Mouse (Mus musculus): ENCODE measurements around the gene Bdkrb1. TPM values are rescaled to one million over a fixed set of nuclear protein-coding genes. Genes with fewer than 3 reads are reported as not detected.

Gene Bdkrb1
- 0.22 TPM in 1 of 2 replicates, not detected in the other for polyA plus RNA-seq (2015; fragmentation: Nextera tagmentation; extraction: Ambion mirVana)

- no peak within 1 kb of the TSS for H3K27ac ChIP-seq
- no peak for ATAC-seq (ENCODE audit: low FRiP score, low read depth)
- H3K27me3 ChIP-seq = no peaks in the 10 kb centered on the region
- H3K9me3 ChIP-seq = no peaks in the 10 kb centered on the region
- no peaks in the 10 kb centered on the region for H3K36me3 ChIP-seq
- no peak within 1 kb of the TSS for H3K4me2 ChIP-seq (replicated peaks)
- H3K9ac ChIP-seq = no peak within 1 kb of the TSS
- H3K4me3 ChIP-seq = no peak within 1 kb of the TSS
- peaks cover 18% of the 10 kb centered on the region for H3K4me1 ChIP-seq
- 89% methylated on average over 11 of the region's 11 CpGs for WGBS
These were observed at the start of gene Bdkrb1 for GRCm38 (mm10) chr12:105602581-105603210. Gene Bdkrb1, plus strand, starts transcription at chr12:105603085.

- no peak overlapping the region for H3K4me3 ChIP-seq
These were observed 48.6 kb upstream of the Bdkrb1 start for GRCm38 (mm10) chr12:105554151-105554772.

GRCm38 (mm10) chr12:105555172-105555571 lies 47.7 kb upstream of the Bdkrb1 start:
- peaks cover 3% of the 10 kb centered on the region; the same call in 1 of the 2 replicates for H3K27me3 ChIP-seq
- no peak overlapping the region for H3K9ac ChIP-seq
- WGBS = 52% methylated on average over 5 of the region's 5 CpGs
- no peaks in the 10 kb centered on the region for H3K36me3 ChIP-seq
- no peaks in the 10 kb centered on the region for H3K9me3 ChIP-seq
- H3K4me1 ChIP-seq = peaks cover 28% of the 10 kb centered on the region
- no peak overlapping the region for H3K4me2 ChIP-seq (replicated peaks)
- no peak overlapping the region for H3K27ac ChIP-seq
- no peak overlapping the region for H3K4me3 ChIP-seq
- 0 out of 2 replicates have a peak, but pooled peaks have one; percentile 26 for ATAC-seq (ENCODE audit: low FRiP score, low read depth)

More at GRCm38 (mm10) chr12:105554151-105554772, 48.6 kb upstream of the Bdkrb1 start:
- H3K9ac ChIP-seq = no peak overlapping the region
- peaks cover 1% of the 10 kb centered on the region; the same call in 1 of the 2 replicates for H3K27me3 ChIP-seq
- 60% methylated on average over 8 of the region's 8 CpGs for WGBS
- H3K36me3 ChIP-seq = no peaks in the 10 kb centered on the region
- no peaks in the 10 kb centered on the region for H3K9me3 ChIP-seq
- H3K4me1 ChIP-seq = peaks cover 28% of the 10 kb centered on the region
- H3K4me2 ChIP-seq (replicated peaks) = no peak overlapping the region
- no peak overlapping the region for H3K27ac ChIP-seq
- ATAC-seq (ENCODE audit: low FRiP score, low read depth) = no peak

- 70% methylated on average over 7 of the region's 7 CpGs for WGBS
- H3K27me3 ChIP-seq = peaks cover 24% of the 10 kb centered on the region
- ATAC-seq (ENCODE audit: low FRiP score, low read depth) = no peak
These were observed 45.5 kb upstream of the Bdkrb1 start for GRCm38 (mm10) chr12:105557250-105557925.

GRCm38 (mm10) chr12:105561007-105561534 lies 41.8 kb upstream of the Bdkrb1 start:
- Histone ChIP-seq H3K36me3 (no peaks in the 10 kb centered on the region), H3K9ac (no peak overlapping the region), H3K27ac (peak overlapping the region; percentile 10; the same call in 1 of the 2 replicates), H3K4me3 (no peak overlapping the region), H3K27me3 (peaks cover 57% of the 10 kb centered on the region), H3K4me1 (peaks cover 38% of the 10 kb centered on the region), H3K4me2 (replicated peaks) (no peak overlapping the region), H3K9me3 (no peaks in the 10 kb centered on the region)
- ATAC-seq (ENCODE audit: low FRiP score, low read depth) = no peak
- WGBS = 42% methylated on average over 8 of the region's 8 CpGs

More at GRCm38 (mm10) chr12:105557250-105557925, 45.5 kb upstream of the Bdkrb1 start:
- Histone ChIP-seq H3K27ac (no peak overlapping the region), H3K36me3 (no peaks in the 10 kb centered on the region), H3K4me2 (replicated peaks) (no peak overlapping the region), H3K9ac (no peak overlapping the region), H3K4me3 (no peak overlapping the region), H3K4me1 (peaks cover 36% of the 10 kb centered on the region), H3K9me3 (no peaks in the 10 kb centered on the region)

GRCm38 (mm10) chr12:105562056-105562820 lies 40.6 kb upstream of the Bdkrb1 start:
- Histone ChIP-seq H3K36me3 (no peaks in the 10 kb centered on the region), H3K27ac (no peak overlapping the region), H3K4me3 (peak overlapping the region; percentile 39), H3K4me2 (replicated peaks) (peak overlapping the region; percentile 70), H3K4me1 (peaks cover 38% of the 10 kb centered on the region), H3K9me3 (peaks cover 7% of the 10 kb centered on the region), H3K9ac (peak overlapping the region; percentile 45), H3K27me3 (peaks cover 57% of the 10 kb centered on the region)
- no peak for ATAC-seq (ENCODE audit: low FRiP score, low read depth)
- WGBS = 28% methylated on average over 8 of the region's 8 CpGs

- Histone ChIP-seq H3K36me3 (no peaks in the 10 kb centered on the region), H3K27ac (no peak within 1 kb of the TSS), H3K4me2 (replicated peaks) (peak within 1 kb of the TSS; percentile 70), H3K4me1 (peaks cover 38% of the 10 kb centered on the region), H3K27me3 (peaks cover 57% of the 10 kb centered on the region), H3K9ac (peak within 1 kb of the TSS; percentile 57), H3K9me3 (peaks cover 7% of the 10 kb centered on the region), H3K4me3 (peak within 1 kb of the TSS; percentile 39)
- 5% methylated on average over 25 of the region's 25 CpGs for WGBS
- ATAC-seq (ENCODE audit: low FRiP score, low read depth) = peak; percentile 49; the same call in 1 of the 2 replicates
These were observed 39.8 kb upstream of the Bdkrb1 start, which contains the start of gene Bdkrb2 for GRCm38 (mm10) chr12:105562936-105563680. Gene Bdkrb2, plus strand, starts transcription at chr12:105563226.

GRCm38 (mm10) chr12:105563726-105564275 lies 39.1 kb upstream of the Bdkrb1 start:
- 6% methylated on average over 25 of the region's 25 CpGs for WGBS
- Histone ChIP-seq H3K4me2 (replicated peaks) (peak overlapping the region; percentile 70), H3K9me3 (peaks cover 7% of the 10 kb centered on the region), H3K4me3 (peak overlapping the region; percentile 39), H3K27ac (no peak overlapping the region), H3K4me1 (peaks cover 38% of the 10 kb centered on the region), H3K36me3 (no peaks in the 10 kb centered on the region), H3K27me3 (peaks cover 57% of the 10 kb centered on the region), H3K9ac (peak overlapping the region; percentile 57; the same call in 1 of the 2 replicates)
- ATAC-seq (ENCODE audit: low FRiP score, low read depth) = no peak

- ATAC-seq (ENCODE audit: low FRiP score, low read depth) = no peak
- 68% methylated on average over 5 of the region's 5 CpGs for whole genome bisulfite sequencing
- H3K4me1 ChIP-seq = peaks cover 38% of the 10 kb centered on the region
- H3K4me2 ChIP-seq (replicated peaks) = no peak overlapping the region
- H3K27me3 ChIP-seq = peaks cover 54% of the 10 kb centered on the region
- no peak overlapping the region for H3K27ac ChIP-seq
- H3K4me3 ChIP-seq = no peak overlapping the region
- H3K36me3 ChIP-seq = no peaks in the 10 kb centered on the region
- peaks cover 7% of the 10 kb centered on the region for H3K9me3 ChIP-seq
- H3K9ac ChIP-seq = no peak overlapping the region
These were observed 37.7 kb upstream of the Bdkrb1 start for GRCm38 (mm10) chr12:105565221-105565620.

- no peaks in the 10 kb centered on the region for H3K36me3 ChIP-seq
- H3K27me3 ChIP-seq = no peaks in the 10 kb centered on the region
- peaks cover 3% of the 10 kb centered on the region for H3K9me3 ChIP-seq
- no peaks in the 10 kb centered on the region for H3K4me1 ChIP-seq
- H3K4me2 ChIP-seq (replicated peaks) = no peak overlapping the region
- no peak overlapping the region for H3K9ac ChIP-seq
- 63% methylated on average over 3 of the region's 3 CpGs for WGBS
- no peak for ATAC-seq (ENCODE audit: low FRiP score, low read depth)
- H3K4me3 ChIP-seq = no peak overlapping the region
- H3K27ac ChIP-seq = no peak overlapping the region
These were observed 31.0 kb upstream of the Bdkrb1 start for GRCm38 (mm10) chr12:105571867-105572266.
